Mouse (Mus musculus): ENCODE results near the gene Necab2.

The Necab2 gene

GRCm38 (mm10) chr8:119452919-119453318 lies 6.4 kb downstream of the Necab2 start:
- DNase-seq (ENCODE audit: low spot score): no peak

DNA sequence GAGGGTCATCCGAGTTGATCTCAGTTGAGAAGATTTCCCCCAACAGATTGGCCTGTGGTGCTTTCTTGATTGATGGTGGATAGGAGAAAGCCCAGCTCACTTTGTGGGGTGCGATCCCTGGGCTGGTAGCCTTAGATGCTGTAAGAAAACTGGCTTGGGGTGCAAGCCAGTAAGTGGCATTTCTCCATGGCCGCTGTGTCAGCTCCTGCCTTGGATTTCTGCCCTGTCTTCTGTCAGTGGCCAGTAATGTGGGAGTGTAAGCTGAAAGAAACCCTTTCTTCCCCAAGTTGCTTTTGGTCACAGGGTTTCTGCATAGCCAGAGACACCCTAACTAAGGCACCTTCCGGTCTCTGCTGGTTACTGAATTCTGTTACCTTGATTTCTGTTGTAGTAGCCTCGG lies 9.5 kb downstream of the Necab2 start:
- DNase-seq (ENCODE audit: low spot score): no peak

GRCm38 (mm10) chr8:119459724-119460123 lies 13.2 kb downstream of the Necab2 start:
- peak; percentile 49 for DNase-seq (ENCODE audit: low spot score)

GRCm38 (mm10) chr8:119461356-119461755 lies 14.8 kb downstream of the Necab2 start:
- DNase-seq (ENCODE audit: low spot score): no peak

GRCm38 (mm10) chr8:119463709-119464108 lies 17.2 kb downstream of the Necab2 start:
- DNase-seq (ENCODE audit: low spot score): no peak

DNA sequence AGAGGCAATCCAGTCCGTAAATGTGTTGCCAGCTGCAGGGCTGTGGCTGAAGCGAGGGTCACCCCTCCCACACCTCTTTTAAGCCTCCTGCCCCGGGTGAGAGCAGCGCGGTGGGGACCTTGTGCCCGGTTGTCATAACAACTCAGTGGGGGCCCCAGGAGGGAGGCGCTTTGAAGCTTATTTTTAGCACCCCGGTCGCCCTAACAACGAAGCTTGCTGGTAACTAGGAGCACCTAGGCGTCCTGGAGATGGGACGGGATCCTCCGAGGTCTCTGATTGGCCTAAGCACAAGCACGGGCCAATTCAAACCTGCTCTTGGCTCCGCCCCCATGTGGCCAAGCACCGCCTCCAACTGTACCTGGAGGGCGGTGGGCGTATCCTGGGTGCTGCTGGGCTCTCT lies 19.6 kb downstream of the Necab2 start:
- DNase-seq (ENCODE audit: low spot score): peak; percentile 62

GRCm38 (mm10) chr8:119466794-119467193 lies 20.3 kb downstream of the Necab2 start:
- DNase-seq (ENCODE audit: low spot score): no peak

DNA sequence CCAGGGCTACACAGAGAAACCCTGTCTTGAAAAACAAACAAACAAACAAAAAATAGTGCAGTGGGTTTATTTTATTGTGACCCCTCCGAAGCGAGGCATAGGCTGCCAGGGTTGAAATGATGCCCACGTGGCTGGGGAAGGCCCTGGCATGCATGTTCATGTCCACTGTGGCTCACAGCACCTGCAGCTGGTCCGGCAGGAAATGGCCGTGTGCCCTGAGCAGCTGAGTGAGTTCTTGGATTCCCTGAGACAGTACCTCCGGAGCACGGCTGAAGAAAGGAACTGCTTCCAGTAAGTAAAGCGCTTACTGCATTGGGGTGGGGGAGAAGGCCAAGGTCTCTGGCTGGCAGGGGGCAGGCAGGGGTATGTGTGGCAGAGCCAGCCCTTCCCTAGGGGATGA lies 21.6 kb downstream of the Necab2 start:
- no peak for DNase-seq (ENCODE audit: low spot score)

- DNase-seq (ENCODE audit: low spot score): no peak
Observed at GRCm38 (mm10) chr8:119478684-119479083, 32.2 kb downstream of the Necab2 start.

GRCm38 (mm10) chr8:119484145-119484896 lies 37.8 kb downstream of the Necab2 start:
- DNase-seq (ENCODE audit: low spot score): no peak

DNA sequence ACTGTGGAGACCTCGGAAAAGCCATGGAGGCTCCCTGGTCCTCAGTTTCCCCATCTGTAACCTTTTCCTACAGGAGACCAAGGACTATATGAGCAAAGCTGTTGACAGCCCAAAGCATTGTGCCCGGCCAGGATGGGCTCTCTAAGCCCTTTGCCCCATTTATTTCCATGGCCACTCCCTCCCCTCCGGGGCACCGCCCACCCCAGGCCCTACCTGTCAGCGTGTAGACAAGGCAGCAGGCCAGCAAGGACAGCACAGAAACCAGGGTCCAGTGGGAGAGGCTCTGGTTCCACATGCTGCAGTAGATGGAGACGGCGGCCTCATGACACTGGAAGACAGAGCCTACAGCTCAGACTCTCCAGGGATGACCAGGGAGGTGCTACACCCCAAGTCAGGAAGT lies 40.6 kb downstream of the Necab2 start:
- DNase-seq (ENCODE audit: low spot score): no peak

DNA sequence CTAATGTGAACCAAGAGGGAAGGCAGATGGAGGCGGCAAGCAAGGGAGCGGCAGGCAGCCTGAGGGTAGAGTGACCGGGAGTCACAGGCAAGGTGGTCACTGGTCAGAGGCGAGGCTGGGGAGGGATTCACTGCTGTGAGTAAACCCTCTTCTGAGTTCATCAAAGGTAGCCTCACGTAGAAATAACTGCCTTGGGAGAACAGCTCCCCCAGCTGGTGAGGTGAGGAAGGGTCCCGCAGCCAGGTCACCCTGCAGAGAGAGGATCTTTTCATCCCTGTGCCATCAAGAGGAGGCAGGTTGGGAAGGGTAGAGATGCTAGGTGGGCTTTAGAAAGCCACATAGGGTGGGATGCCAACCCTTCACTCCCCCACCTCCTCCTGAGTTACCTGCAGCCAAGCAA lies 50.3 kb downstream of the Necab2 start:
- DNase-seq (ENCODE audit: low spot score): no peak

- DNase-seq (ENCODE audit: low spot score): no peak
Observed at GRCm38 (mm10) chr8:119499836-119500235, 53.3 kb downstream of the Necab2 start.

- DNase-seq (ENCODE audit: low spot score): no peak
Observed at GRCm38 (mm10) chr8:119501598-119501997, 55.1 kb downstream of the Necab2 start, which contains the start of gene Slc38a8. Gene Slc38a8 (minus strand): TSS chr8:119501698.

GRCm38 (mm10) chr8:119502111-119502510 lies 55.6 kb downstream of the Necab2 start:
- DNase-seq (ENCODE audit: low spot score): no peak

- DNase-seq (ENCODE audit: low spot score): no peak
Observed at GRCm38 (mm10) chr8:119503191-119503767, 56.8 kb downstream of the Necab2 start.

DNA sequence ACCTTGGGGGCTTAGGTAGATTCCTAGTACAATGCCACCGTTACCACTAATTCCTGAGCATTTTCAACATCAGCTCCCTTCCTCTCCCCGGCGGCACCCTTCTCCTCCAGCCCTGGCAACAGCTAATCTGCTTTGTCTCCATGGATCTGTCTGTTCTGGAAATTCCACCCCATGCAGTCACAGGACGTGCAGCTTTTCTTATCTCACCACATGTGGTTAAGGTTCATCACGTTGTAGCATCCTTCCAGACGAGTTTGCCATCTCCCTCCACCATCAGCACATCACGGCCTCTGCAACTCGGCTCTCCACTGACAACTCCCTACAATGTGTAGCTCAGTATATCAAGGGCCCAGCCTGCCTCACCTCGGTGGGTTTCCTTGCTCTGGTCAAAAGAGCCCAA lies 59.0 kb downstream of the Necab2 start:
- no peak for DNase-seq (ENCODE audit: low spot score)

DNA sequence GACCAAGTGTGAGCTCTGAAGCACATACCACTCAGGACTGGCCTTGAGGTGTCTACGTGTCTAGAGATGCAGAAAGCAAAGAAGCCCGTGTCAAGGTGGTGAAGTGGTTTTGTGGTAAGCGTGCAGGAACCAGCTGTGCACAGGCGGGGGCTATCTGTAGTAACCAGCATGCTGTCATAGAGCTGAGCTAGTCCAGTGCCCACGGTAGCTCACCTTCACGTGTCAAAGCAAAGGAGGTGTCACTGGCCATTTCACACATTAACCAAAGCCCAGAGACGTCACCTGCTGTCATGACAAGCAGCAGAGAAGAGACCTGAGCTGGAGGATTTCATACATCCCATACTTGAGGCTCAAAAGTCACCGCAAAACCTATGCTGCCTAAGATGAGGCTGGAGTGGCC lies 59.6 kb downstream of the Necab2 start:
- DNase-seq (ENCODE audit: low spot score): no peak

DNA sequence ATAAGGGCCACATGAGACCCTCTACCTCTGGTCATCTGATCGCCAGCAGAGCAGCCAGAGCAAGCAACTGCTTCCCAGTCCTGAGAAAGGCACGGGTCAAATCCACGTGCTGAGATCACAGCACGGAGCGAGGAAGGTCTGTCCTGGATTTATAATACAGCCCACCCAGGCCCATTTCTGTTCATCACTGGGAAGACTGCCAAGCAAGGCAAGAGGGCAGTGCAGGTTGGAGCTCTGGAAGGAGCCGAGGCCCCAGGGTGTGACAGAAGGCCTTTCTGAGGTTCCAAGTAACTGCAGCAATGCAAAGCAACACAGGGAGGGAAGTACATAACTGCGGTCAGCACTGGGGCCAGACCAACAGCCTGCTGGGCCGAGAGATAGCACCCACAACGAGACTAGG lies 64.0 kb downstream of the Necab2 start:
- no peak for DNase-seq (ENCODE audit: low spot score)

DNA sequence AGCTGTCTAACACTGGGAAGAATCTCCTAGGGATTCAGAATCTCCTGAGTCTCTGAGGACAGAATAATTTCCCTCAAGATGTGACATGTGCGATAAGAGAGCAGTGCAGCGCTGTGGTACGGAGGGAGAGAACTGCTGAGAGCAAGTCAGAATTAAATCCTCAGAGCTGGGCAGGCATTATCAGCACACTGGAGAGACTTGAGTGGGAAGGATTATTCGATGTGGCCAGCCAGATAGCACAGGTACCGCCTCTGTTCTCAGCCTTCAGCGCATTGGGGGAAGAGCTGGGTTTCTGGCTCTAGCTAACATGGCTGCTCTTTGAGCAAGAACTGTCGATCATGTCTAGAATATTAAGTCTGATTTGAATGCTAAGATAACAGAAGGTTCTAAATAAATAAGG lies 65.2 kb downstream of the Necab2 start:
- DNase-seq (ENCODE audit: low spot score): no peak

GRCm38 (mm10) chr8:119513405-119513804 lies 66.9 kb downstream of the Necab2 start:
- DNase-seq (ENCODE audit: low spot score): no peak

DNA sequence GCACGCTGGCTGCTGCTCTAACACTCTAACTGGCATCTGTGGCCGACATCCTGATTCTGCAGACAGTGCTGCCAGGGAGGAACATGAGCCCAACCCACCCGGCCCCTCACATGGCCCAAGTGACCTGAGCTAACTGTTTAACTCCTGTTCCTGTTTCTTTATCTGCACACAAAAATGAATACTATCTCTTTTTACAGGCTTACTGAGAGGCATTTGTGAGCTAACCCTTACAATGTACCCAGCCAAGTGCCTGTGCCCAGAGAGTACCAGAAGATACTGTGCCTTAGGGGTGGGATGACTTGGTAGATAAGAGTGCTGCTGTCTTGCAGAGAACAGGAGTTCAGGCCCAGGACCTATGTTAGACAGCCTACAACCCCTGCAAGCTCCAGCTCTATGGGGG lies 68.4 kb downstream of the Necab2 start:
- peak; percentile 36 for DNase-seq (ENCODE audit: low spot score)

GRCm38 (mm10) chr8:119515767-119516166 lies 69.2 kb downstream of the Necab2 start:
- DNase-seq (ENCODE audit: low spot score): no peak

GRCm38 (mm10) chr8:119516674-119517073 lies 70.2 kb downstream of the Necab2 start:
- DNase-seq (ENCODE audit: low spot score): no peak

Measured in testis, postnatal 14 days (tissue).